ENCODE assay signal across 9 mouse cellular contexts in the genomic region with DNA sequence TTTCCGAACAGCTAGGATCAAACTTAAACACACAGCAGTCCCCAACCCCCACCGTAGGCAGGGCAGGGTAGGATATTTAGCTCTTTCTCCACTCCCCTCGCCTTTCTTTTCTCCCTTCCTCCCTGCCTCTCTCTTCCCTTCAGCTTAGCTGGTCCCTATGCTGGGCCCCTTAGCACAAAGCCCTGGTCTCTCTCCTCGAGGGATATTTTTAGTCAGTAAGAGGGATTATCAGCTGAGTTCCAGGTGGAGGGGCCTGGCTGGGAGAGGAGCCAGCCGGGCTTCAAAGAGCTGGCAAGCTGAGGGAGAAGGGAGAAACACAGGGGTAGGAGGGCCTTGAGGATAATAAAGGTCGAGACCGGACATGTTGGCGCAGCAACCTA. TPM values are rescaled to one million over a fixed set of nuclear protein-coding genes. Genes with fewer than 3 reads are reported as not detected.
DNase-seq lines count a peak whose midpoint lies in the region; ATAC-seq and TF ChIP-seq lines count a peak whose summit lies in the region.
"Had no signal": no experiment of that assay in that cellular context is flagged by ENCODE, and none has a peak within 500 bp of the region (broad histone marks: within the 10 kb centered on the region; RNA-seq: fewer than 3 reads in every experiment).

No protein-coding gene starts in this region.

- no peak overlapping the region for H3K4me3 ChIP-seq in layer of hippocampus, adult 2 months
- H3K4me3 ChIP-seq in embryonic facial prominence, embryonic 14.5 days (ENCODE audit: low read depth, low read length), result no peak overlapping the region
- no peak overlapping the region for H3K4me3 ChIP-seq in hindbrain, embryonic 15.5 days

- H3K4me2 ChIP-seq in embryonic facial prominence, embryonic 14.5 days (ENCODE audit: low read depth, low read length), result no peak overlapping the region
- H3K4me2 ChIP-seq in hindbrain, embryonic 15.5 days, result no peak overlapping the region

- 19% methylated on average over 8 of the region's 8 CpGs for WGBS in embryonic facial prominence, embryonic 14.5 days
- WGBS in hindbrain, embryonic 15.5 days, result 28% methylated on average over 8 of the region's 8 CpGs

- DNase-seq in layer of hippocampus, adult 2 months (ENCODE audit: low spot score in 2 of 2), result no peak
- no peak for DNase-seq in layer of hippocampus, postnatal 36 days
- peak; percentile 85 for DNase-seq in embryonic facial prominence, embryonic 14.5 days (ENCODE audit: low spot score)
- peak; percentile 44 for DNase-seq in retina, embryonic 14.5 days (ENCODE audit: low spot score)
- no peak for DNase-seq in frontal cortex, postnatal 36 days (ENCODE audit: low spot score in 2 of 2)
- DNase-seq in spleen, postnatal 4 days (ENCODE audit: low spot score in 2 of 2), result no peak
- no peak for DNase-seq in urinary bladder, postnatal 25 days (ENCODE audit: low spot score)

- H3K27me3 ChIP-seq in embryonic facial prominence, embryonic 14.5 days (replicated peaks; ENCODE audit: control insufficient read depth, insufficient read depth, low read length), result no peaks in the 10 kb centered on the region
- no peaks in the 10 kb centered on the region for H3K27me3 ChIP-seq in hindbrain, embryonic 15.5 days

- peaks cover 15% of the 10 kb centered on the region for H3K4me1 ChIP-seq in embryonic facial prominence, embryonic 14.5 days (ENCODE audit: control insufficient read depth, insufficient read depth, low read length)
- peaks cover 11% of the 10 kb centered on the region; the same call in 1 of the 2 replicates for H3K4me1 ChIP-seq in hindbrain, embryonic 15.5 days (replicated peaks)

- no peak for TF ChIP-seq CTCF in layer of hippocampus, adult 2 months (conservative IDR thresholded peaks at IDR 0.05)

- H3K9me3 ChIP-seq in embryonic facial prominence, embryonic 14.5 days (ENCODE audit: control insufficient read depth, low read length), result no peaks in the 10 kb centered on the region
- no peaks in the 10 kb centered on the region for H3K9me3 ChIP-seq in hindbrain, embryonic 15.5 days
- H3K9me3 ChIP-seq: G1E had no signal

- peak; percentile 90 for ATAC-seq in embryonic facial prominence, embryonic 14.5 days (ENCODE audit: low read depth)
- ATAC-seq in hindbrain, embryonic 15.5 days (ENCODE audit: low FRiP score, low read depth), result peak; percentile 59

- H3K9ac ChIP-seq in embryonic facial prominence, embryonic 14.5 days (ENCODE audit: low read depth, low read length), result no peak overlapping the region
- H3K9ac ChIP-seq in hindbrain, embryonic 15.5 days, result no peak overlapping the region

- peak overlapping the region; percentile 81 for H3K27ac ChIP-seq in layer of hippocampus, adult 2 months
- peak overlapping the region; percentile 66 for H3K27ac ChIP-seq in embryonic facial prominence, embryonic 14.5 days (replicated peaks; ENCODE audit: low read depth, low read length)
- peak overlapping the region; percentile 42; the same call in 1 of the 2 replicates for H3K27ac ChIP-seq in hindbrain, embryonic 15.5 days (replicated peaks)

- H3K36me3 ChIP-seq in embryonic facial prominence, embryonic 14.5 days (ENCODE audit: control insufficient read depth, insufficient read depth, low read length), result 0 out of 2 replicates have a peak, but pooled peaks cover 2% of the 10 kb centered on the region
- no peaks in the 10 kb centered on the region for H3K36me3 ChIP-seq in hindbrain, embryonic 15.5 days
- H3K36me3 ChIP-seq: G1E had no signal

RNA-seq across cellular contexts. Expression of gene Cers4, which starts 19.3 kb away (rescaled TPM):
- total RNA-seq in layer of hippocampus, adult 2 months (2021), result 10 to 100 TPM; 50.6 to 51.3 TPM
- total RNA-seq in layer of hippocampus, postnatal 36 days (2021), result 10 to 100 TPM; 48.0 to 50.3 TPM
- 17.3 and 27.8 TPM in 2 replicates for polyA plus RNA-seq in embryonic facial prominence, embryonic 14.5 days (2014; fragmentation: Nextera tagmentation; extraction: Ambion mirVana)
- 46.7 and 55.6 TPM in 2 replicates for polyA plus RNA-seq in hindbrain, embryonic 15.5 days (2015; fragmentation: Nextera tagmentation; extraction: Ambion mirVana)
- polyA plus RNA-seq: G1E had no signal

Comparison
In these comparisons a context has a peak if more than half of its experiments do, and no peak if none do; other contexts are left out.
1. DNase-seq: peak in embryonic facial prominence, embryonic 14.5 days (single experiment) and retina, embryonic 14.5 days (single experiment); none in layer of hippocampus, adult 2 months (0 of 2), layer of hippocampus, postnatal 36 days (0 of 2), frontal cortex, postnatal 36 days (0 of 2), spleen, postnatal 4 days (0 of 2) and urinary bladder, postnatal 25 days (single experiment).
2. Peak in every context shown above with its lines, with median percentiles within 50 percentile points of each other: H3K27ac ChIP-seq.